Mouse (Mus musculus) spleen, adult 18-20 months (tissue): ENCODE measurements around the gene Nkx1-2.
A peak's percentile ranks its signal among the peaks of the same experiment; 100 is the strongest.

ENCODE experiments used
- DNase-seq, 2 experiments: peaks; one replicate each; pipeline ENCODE4 v3.0.0; 2022; ENCODE audit warnings: mixed read lengths in 2 of 2

Nkx1-2 gene

DNA sequence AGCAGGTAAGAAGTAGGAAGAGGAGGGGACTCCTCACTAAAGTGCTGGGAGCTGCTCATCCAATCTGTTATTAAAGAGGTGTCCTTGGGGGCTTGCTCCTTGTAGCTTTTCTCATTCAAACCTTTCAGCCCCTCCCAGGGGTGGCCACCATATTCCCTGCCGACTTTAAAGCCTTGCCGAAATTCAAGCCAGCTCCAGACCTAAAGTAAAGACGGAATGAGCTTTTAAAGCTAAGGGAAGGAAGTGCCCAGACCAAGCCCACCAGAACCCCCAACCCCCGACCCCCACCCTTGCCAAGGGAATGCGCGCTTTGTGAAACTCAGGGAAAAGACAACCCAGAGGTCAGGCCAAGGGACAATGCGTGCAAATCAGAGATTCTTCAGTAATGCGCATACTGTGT is 1.5 kb upstream of the Nkx1-2 start:
- no peak for DNase-seq

DNA sequence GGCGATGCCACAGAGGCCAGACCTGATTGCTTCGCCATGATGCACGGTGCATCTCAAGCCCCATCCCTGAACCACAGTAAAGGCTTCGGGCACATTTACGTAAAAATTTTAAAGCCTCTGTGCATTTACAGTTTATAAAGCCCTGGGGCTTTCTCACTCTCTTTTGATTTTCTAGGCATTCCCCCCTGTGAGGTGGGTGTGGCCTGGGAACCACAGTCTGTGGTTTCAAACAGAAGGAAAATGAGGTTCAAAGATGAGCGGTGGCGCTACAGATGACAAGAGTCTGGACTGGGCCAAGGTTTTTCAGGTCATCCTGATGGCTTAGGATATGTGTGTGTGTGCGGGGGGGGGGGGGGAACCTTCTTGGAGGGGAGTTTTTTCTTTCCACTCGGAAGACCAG is 589 bp upstream of the Nkx1-2 start:
- DNase-seq: no peak

DNA sequence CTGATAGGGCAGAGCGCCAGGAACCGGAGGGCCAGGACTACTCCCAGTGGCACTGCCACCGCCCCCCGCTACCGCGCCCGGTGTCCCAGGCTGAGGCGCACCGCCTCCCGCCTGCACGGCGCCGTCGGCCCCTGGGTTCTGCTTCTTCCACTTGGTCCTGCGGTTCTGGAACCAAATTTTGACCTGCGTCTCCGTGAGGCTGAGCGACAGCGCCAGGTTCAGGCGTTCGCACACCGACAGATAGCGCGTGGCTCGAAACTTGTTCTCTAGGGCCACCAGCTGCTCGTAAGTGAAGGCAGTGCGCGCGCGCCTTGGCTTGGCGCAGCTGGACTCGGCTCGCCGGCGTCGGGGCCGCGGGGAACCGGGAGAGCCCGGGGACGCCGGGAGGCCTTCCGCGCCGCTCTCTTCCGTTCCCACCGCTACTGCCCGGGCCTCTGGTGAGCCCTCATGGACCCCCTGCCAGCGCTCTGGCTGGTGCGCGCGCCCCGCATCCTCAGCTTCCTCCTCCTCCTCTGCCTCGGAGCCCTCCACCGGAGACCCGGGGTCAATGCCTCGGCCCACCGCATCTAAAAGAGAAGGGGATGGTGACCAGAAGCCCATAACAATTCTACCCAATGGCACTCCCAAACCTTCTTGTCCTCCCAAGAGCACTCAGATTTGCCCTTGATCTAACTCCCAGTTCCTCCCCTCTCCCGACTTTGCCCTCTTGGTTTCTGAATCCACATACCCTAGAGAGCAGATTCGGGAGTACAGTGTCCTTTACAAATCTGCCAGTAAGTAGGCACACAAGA is 2.0 kb downstream of the Nkx1-2 start:
- DNase-seq: no peak

DNA sequence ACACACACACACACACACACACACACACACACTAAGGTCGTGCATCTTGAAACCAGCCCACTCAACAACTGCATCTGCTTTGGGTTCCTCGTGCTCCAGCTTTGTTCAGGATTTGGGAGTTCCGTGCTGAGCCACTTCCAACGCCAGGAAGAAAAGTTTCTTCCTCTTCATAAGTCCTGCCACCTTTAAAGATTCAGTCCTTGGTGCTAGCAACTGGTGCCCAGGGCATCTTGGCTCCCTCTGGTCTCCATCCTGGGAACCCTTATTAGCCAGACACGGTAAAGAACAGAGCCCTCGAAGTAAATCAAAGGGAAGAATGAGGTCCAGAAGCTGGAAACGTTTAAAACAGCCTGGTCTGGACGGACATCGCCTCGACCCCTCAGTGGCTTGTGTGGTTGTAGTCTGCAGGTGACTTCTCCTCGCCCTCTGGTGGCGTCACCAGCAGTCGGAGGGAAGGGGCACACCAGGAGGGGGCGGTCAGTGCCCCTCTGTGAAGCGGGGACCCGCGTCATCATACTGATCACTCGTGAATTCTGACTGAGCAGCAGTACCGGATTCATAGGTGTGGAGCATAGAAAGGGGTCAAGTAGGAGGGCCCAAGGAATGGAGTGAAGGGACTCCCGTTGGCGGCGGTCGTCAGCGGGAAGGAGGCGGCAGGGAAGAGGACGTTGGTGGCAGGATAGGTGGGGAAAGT is 2.7 kb downstream of the Nkx1-2 start:
- no peak for DNase-seq

DNA sequence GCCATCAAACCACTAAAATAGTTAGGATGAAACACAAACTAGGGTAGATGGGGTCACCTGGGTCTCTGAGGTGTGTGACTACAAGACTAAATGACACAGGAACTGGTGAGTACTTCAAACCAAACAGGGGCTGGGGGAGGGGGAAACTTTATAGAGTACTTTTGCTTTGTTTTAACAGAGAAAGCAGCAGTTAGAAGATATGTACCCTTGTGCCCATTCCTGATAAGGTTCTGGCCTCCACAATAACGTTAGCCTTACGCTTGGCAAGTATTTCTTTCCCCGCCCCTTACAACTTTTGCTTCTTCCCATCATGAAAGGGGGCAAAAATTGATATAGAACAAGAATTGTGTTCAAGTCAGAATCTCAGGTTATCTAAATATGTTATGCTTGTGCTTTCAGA is 3.6 kb downstream of the Nkx1-2 start:
- no peak for DNase-seq

DNA sequence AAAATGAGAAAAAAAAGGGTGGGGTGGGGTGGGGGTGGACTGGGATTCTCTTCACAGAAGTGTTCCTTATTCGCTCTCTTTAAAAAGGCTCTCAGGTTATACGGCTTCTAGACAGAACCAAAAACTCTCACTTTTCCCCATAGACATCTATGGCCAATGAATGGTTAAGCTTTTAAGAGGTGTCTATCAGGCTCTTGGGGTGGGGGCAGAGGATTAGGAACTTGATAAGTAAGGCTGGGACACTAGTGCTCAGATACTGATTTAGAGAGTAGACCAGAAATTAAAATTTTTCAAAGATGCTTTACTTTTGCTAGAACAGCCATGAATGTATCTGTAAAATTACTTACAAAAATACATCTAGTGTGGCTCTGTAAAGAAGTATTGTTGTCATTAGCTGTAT is 5.1 kb downstream of the Nkx1-2 start:
- no peak for DNase-seq

DNA sequence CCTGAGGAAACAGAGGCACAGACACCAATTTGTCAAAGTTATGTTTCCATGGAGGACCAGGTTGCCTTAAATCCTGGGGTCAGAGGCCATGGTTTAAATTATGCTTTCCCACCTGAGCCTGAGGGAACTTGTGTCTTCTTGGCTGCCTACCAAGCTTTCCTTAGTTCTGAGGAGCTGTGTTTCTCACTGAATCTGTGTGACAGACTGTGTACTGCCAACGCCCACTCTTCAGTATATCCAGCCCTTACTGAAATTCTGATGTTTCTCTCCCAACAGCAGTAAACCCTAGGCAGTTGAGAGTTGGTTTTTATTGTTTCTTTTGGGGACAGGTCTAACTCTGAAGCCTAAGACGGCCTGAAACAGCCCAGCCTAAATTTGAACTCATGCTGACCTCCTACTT is 5.7 kb downstream of the Nkx1-2 start:
- DNase-seq: no peak

DNA sequence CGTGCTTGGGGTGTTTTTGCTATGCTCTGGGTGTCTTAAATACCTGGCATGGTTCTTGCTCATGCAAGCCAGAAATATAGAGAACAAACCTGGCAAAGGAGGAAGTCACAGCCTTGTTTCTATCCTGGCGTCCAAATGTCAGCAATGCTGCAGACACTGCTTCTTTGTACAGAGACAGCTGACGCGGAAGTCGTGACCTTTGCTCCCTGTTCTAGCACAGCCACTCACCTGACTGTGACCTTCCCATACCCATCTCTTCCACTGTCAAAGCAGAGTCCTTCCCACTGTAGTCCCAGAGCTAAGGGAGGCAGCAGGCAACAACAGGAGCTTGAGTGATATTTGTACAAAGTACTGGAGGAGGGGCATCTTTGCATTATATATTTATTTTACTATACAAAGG is 9.8 kb downstream of the Nkx1-2 start:
- no peak for DNase-seq

DNA sequence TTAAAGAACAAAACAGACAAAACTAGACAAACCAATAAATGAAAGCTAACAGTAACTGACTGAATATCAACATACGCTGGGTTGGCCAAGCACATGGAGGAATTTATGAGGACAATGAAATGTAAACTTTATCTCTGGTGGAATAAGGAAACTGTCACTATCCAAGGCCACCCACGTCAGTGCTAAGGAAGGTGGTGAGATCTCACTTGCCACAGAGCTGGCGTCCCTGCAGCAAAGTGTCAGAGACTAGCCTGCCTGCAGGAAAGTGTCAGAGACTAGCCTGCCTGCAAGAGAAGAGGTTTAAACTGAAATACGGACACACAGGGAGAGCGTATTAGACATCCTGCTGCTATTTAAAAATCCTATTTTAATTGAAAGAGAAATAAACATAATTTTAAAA is 12.3 kb downstream of the Nkx1-2 start:
- no peak for DNase-seq

DNA sequence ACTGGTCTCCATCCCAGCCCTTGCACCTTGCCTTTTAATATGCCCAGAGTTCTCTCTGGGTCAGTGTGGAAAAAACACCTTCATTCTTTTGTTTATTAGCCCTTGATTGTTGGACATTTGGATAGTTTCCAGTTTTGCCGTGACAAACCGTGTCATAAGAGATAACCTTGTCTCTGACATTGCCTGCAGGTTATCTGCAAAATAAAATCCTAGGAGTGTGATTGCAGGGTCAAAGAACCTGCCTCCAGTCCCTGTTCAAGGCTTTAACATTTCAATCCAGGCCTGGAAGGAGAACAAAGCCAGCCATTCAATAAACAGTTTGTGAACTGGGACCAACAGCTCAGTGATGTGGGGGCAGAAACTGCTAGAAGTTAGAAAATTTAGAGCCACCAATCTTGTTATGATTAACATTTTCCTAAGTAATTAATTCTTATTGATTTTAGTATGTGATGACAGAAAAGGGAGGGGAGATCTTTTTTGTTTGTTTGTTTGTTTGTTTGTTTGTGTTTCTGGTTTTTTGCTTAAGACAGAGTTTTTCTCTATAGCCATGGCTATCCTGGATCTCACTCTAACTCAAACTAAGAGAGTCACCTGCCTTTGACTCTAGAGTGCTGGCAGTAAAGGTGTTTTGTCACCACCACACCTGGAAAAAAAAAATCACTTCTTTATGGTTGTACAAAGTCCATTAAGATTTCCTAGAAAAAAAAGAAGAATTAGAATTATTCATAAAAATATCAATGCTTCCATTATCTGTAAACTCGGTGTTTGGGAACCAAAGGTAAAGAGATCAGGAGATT is 13.5 kb downstream of the Nkx1-2 start:
- no peak for DNase-seq

DNA sequence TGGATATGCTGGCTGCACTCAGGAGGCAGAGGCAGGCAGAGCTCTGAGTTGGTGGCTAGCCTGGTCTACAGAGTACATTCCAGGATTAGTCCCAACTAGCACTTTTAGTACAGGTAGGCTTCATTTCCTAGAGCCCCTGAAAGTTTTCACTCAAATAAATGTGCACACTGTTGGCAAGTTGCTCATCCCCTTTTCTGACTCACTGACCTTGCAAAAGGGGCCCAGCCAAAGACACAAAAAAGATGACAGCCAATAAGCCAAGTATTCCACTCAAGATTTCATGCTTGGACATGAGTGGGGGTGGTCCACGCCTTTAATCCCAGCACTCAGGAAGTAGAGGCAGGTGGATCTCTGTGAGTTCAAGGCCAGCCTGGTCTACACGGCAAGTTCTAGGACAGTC is 18.0 kb downstream of the Nkx1-2 start:
- DNase-seq: no peak

DNA sequence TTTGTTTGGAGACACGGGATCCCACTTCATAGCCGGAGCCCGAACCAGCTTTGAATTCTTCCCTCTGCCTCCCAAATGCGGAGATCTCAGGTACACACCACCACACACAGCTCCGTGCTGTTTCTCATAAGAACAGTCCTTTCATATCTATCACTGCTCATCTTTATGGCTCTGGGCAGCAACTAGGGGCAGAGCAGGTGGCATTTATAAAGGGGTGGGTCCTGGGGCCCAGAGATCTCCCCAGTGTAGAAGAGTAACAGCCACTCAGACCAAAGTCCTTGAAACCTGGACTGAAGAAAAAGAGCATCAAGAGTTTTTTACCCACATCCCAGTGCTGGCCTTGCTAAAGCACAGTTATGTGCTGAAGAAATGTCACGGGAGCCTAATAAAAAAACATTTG is 18.9 kb downstream of the Nkx1-2 start:
- DNase-seq: no peak

DNA sequence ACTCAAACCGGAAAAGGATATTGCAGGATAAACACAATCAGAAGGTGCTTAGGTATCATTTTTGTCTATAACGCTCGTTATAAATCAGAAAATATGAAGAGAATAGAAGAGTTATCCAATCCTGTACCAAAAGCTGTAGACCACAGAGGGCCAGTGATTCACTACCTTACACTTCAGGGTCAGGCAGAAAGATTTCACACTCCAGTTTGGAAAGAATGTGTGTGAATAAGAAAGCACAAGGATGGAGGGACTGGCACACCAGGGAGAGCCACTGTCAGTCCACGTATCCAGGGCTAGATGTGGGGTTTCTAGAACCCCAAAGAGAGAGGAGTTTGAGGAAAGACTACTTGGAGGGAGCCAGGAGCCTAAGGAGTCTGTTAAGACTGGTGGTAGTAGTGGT is 22.5 kb downstream of the Nkx1-2 start:
- DNase-seq: no peak

DNA sequence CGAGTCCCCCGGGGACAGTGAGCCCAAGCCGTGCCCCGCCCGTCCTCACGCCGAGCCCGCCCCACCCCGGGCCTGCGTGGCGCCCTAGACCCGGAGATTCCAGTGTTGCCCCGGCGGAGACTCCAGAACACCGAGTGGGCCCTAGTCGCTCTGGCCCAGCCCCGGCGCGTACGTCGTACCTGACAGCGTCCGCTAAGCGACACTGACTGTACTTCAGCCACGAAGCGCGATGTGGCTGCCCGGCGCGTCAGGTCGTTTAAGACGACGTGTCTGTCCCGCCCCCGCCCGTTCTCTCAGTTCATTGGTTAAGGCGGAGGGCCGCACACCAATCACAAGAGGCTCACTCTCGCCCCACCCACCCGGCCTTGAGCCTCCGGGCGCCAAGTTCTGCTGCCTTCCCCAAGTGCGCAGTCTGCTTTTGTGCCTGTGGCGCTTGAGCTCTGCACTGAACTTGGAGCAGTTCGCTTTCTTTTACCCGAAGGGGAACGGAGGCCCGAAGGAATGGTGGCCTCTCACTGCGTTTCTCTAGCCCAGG is 23.3 kb downstream of the Nkx1-2 start, which contains the start of gene Oat:
Gene Oat, minus strand, starts transcription at position 283 of the 535 bp plus-strand sequence.
- DNase-seq: peak; percentile 89 to 92

DNA sequence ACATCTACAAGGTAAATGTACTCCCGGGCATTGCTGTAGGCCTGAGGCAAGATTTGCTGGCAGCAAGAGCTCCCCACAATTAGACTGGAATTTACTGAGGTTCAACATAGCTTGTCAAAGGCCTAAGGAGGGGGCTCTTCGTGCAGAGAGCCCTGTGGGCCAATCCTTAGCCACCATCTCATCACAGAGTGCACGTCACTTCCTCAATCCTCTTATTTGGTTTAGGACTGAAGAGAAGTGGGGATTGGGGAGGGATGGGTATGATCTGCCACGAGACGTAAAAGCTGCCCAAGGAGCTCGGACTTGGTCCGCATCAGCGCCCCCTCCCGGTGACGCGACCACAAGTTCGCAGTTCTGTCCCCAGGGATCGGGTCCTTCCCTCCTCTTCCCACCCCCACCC is 23.8 kb downstream of the Nkx1-2 start:
- DNase-seq: peak; percentile 65 to 79

DNA sequence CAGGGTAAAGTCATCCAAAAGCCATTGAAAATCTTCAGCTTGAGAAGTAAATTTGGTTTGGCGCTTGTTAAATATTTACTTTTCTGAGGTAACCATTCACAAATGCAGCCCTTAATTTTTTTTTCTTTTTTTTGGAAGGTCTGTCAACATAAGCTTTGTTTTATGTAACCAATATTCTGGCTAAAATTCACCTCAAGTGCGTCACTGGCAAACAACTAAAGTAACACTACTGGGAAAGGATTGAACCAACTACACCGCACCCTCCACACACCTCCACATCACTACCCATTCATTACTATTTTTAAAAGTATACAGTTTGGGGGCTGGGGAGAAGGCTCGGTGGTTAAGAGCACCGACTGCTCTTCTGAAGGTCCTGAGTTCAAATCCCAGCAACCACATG is 24.8 kb downstream of the Nkx1-2 start:
- no peak for DNase-seq

DNA sequence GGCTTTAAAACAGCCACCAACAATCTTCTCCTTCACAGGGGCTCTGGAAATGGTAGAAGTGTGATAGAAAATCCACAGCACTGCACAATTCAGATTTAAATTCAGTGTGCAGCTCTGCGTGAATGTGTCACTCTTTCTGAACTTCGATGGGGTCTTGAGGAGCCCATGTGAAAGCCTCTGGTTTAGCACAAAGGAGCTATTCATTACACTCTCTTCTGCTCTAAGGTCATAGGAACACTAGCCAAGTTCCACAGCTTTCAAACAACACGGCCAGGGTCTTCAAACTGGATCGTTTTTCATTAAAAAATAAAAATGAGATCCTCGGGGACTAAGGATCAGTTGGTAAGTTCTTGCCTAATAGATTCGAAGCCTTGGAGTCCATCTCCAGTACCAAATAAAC is 26.2 kb downstream of the Nkx1-2 start:
- DNase-seq: no peak

DNA sequence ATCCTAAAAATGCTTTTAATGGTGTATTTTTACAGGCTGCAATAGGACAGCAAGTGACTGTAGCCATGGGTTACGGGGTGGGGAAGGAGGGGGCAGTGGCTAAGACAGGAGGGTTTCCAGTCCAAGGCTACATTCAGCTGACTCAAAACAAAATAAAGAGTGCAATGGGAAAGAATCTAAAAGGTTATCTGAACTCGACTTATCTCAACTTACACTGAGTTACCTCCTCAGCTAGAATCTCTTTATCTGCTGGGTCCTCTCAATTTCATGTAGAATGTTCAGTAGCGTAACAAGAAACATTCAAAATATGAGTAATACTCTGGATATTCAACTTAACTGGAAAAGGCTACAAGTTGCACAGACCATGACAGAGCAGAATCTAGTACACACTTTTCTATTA is 26.7 kb downstream of the Nkx1-2 start:
- DNase-seq: no peak

DNA sequence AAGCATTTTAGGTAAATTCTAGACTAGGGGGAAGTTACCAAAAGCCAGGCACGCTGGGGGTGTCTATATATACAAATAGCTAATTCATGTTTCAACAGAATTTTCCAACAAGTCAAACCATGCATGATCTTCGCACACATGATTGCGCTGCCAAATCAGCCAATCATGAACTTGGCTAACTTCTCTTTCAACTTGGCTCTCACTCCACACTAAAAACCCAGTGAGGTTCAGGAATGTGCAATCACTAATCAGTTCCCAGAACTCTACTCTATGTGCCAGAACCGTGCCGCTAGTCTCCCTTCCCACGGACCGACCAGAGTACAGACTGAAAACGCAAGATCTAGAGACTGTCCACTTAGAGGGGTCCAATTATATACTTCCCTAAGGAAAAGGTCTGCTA is 28.0 kb downstream of the Nkx1-2 start:
- no peak for DNase-seq

DNA sequence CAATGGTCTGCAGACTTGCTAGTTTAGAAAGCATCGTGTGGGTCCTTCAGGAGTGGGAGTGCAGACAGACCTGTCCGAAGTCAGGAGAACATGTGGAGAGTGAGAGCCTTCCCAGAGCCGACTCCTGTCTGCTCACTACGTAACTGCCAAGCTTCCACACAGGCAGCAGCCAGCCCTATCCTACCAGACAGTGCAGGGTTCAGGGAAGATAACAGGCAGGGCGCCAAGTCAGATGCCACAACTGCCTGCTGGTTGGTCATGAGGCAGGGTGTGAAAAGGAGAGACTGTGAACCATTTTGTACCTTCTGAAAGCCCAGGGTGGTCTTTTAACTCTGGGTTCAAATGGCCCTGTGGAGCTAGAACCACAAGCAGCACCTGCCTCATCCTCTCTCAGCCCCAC is 29.4 kb downstream of the Nkx1-2 start:
- no peak for DNase-seq

DNA sequence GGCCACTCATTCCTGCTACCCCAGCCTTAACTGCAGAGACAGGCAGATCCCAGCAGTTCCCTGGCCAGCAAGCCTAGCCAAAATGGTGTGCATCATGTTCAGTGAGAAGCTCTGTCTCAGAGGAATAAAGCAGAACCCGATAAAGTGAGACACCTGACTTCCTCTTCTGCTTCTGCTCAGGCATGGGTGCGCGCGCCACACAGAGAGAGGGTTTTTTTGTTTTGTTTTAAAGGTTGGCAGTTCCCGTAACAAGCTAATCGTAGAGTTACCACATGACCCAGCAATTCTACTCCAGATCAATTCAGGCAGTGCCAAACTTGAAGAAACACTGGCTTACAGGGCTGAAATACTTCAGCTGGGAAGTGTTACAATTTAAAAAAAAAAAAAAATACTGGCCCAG is 30.6 kb downstream of the Nkx1-2 start:
- DNase-seq: peak; percentile 59 to 63

DNA sequence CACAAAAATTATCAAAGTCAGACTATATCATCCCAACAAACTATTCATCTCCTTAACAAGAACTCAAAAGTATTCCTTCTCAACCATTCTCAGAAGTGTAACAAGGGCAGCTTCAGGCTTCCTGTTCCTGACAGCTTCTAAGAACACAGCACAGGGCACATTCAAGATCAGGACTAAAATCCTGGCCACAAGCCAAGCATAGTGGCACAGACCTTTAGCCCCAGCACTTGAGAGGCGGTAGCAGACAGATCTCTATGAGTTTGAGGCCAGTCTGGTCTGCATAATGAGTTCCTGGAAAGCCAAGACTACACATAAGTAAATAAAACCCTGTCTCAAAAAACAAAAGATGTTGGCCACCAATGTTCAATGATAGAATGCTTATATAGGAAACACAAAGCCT is 33.6 kb downstream of the Nkx1-2 start:
- no peak for DNase-seq

DNA sequence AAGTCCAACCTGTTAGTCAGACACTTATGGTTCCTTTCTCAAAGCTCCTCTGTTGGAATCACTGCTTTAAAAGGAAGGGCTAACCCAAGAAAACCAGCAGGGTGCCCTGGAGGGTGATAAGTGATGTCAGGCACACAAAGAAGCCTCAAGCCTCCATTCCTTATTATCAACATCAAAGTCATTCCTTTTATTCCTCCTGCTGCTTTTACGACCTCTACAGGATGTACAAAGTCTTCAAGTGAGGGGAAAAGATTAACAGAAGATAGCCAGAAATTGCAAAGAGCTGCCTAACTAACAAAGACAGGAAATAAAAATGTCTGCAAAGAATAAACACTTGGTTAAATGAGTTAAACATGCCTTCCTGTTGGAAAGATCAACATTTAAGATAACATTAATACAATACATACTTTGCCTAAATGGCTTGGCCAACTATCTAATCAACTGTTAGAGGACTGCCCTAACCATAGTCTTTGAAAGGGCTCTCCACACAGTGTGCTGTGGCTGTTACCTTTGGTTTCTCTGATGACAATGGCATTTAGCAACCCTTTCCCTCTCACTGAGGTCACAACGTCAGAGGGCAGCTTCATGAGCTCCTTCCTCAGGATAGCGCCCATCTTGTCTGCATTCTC is 40.2 kb downstream of the Nkx1-2 start:
- DNase-seq: no peak
